Mouse (Mus musculus): Measurements from ENCODE around the gene Arhgap31. TPM values are rescaled to one million over a fixed set of nuclear protein-coding genes. Genes with fewer than 3 reads are reported as not detected.

Gene Arhgap31
- polyA plus RNA-seq (2016; fragmentation: Nextera tagmentation; extraction: Ambion mirVana), result 6.4 and 8.8 TPM in 2 replicates

GRCm38 (mm10) chr16:38712581-38713403 lies at the start of gene Arhgap31:
Gene Arhgap31 (minus strand): TSS chr16:38713274.
- under 1% methylated on average over 71 of the region's 74 CpGs for WGBS
- H3K27ac ChIP-seq, result peak within 1 kb of the TSS; percentile 70
- peaks cover 15% of the 10 kb centered on the region; the same call in 1 of the 2 replicates for H3K27me3 ChIP-seq

GRCm38 (mm10) chr16:38762401-38762800 lies 49.3 kb upstream of the Arhgap31 start:
- no peaks in the 10 kb centered on the region for H3K4me1 ChIP-seq
- peaks cover 19% of the 10 kb centered on the region; the same call in 1 of the 2 replicates for H3K36me3 ChIP-seq (replicated peaks)
- no peak for ATAC-seq (ENCODE audit: low FRiP score)
- H3K27me3 ChIP-seq, result no peaks in the 10 kb centered on the region
- no peaks in the 10 kb centered on the region for H3K9me3 ChIP-seq
- no peak overlapping the region for H3K4me3 ChIP-seq (replicated peaks)
- no peak overlapping the region for H3K27ac ChIP-seq
- H3K9ac ChIP-seq, result no peak overlapping the region
- no peak overlapping the region for H3K4me2 ChIP-seq
- 87% methylated on average over 8 of the region's 8 CpGs for WGBS

More at GRCm38 (mm10) chr16:38712581-38713403, at the start of gene Arhgap31:
- no peaks in the 10 kb centered on the region for H3K36me3 ChIP-seq (replicated peaks)
- peak within 1 kb of the TSS; percentile 86 for H3K4me2 ChIP-seq
- H3K9me3 ChIP-seq, result no peaks in the 10 kb centered on the region
- ATAC-seq (ENCODE audit: low FRiP score), result peak; percentile 90
- H3K4me1 ChIP-seq, result peaks cover 14% of the 10 kb centered on the region
- H3K9ac ChIP-seq, result peak within 1 kb of the TSS; percentile 73
- H3K4me3 ChIP-seq (replicated peaks), result peak within 1 kb of the TSS; percentile 58

- 84% methylated on average over 5 of the region's 5 CpGs for WGBS
- Histone ChIP-seq H3K27me3 (no peaks in the 10 kb centered on the region), H3K9ac (no peak overlapping the region), H3K4me2 (no peak overlapping the region), H3K27ac (no peak overlapping the region), H3K36me3 (replicated peaks) (peaks cover 19% of the 10 kb centered on the region; the same call in 1 of the 2 replicates), H3K4me1 (no peaks in the 10 kb centered on the region), H3K4me3 (replicated peaks) (no peak overlapping the region), H3K9me3 (no peaks in the 10 kb centered on the region)
- no peak for ATAC-seq (ENCODE audit: low FRiP score)
These were observed 48.9 kb upstream of the Arhgap31 start for GRCm38 (mm10) chr16:38761972-38762371.

- Histone ChIP-seq H3K4me3 (replicated peaks) (no peak overlapping the region), H3K27me3 (no peaks in the 10 kb centered on the region), H3K4me2 (no peak overlapping the region), H3K9ac (no peak overlapping the region), H3K9me3 (no peaks in the 10 kb centered on the region), H3K4me1 (no peaks in the 10 kb centered on the region; the same call in 1 of the 2 replicates), H3K36me3 (replicated peaks) (peaks cover 19% of the 10 kb centered on the region; the same call in 1 of the 2 replicates), H3K27ac (no peak overlapping the region)
- no peak for ATAC-seq (ENCODE audit: low FRiP score)
- WGBS, result 93% methylated on average over 6 of the region's 6 CpGs
These were observed 47.8 kb upstream of the Arhgap31 start for GRCm38 (mm10) chr16:38760834-38761375.

- no peaks in the 10 kb centered on the region for H3K27me3 ChIP-seq
- H3K36me3 ChIP-seq (replicated peaks), result peaks cover 19% of the 10 kb centered on the region; the same call in 1 of the 2 replicates
- 93% methylated on average over 5 of the region's 5 CpGs for WGBS
- no peak for ATAC-seq (ENCODE audit: low FRiP score)
- H3K9me3 ChIP-seq, result no peaks in the 10 kb centered on the region
- H3K4me3 ChIP-seq (replicated peaks), result no peak overlapping the region
- no peaks in the 10 kb centered on the region; the same call in 1 of the 2 replicates for H3K4me1 ChIP-seq
- H3K9ac ChIP-seq, result no peak overlapping the region
- no peak overlapping the region for H3K4me2 ChIP-seq
- H3K27ac ChIP-seq, result no peak overlapping the region
These were observed 47.2 kb upstream of the Arhgap31 start for GRCm38 (mm10) chr16:38760239-38760638.

GRCm38 (mm10) chr16:38758104-38758861 lies 45.2 kb upstream of the Arhgap31 start:
- no peak overlapping the region for H3K27ac ChIP-seq
- H3K4me1 ChIP-seq, result no peaks in the 10 kb centered on the region; the same call in 1 of the 2 replicates
- no peaks in the 10 kb centered on the region for H3K27me3 ChIP-seq
- ATAC-seq (ENCODE audit: low FRiP score), result no peak
- H3K4me2 ChIP-seq, result no peak overlapping the region
- H3K9me3 ChIP-seq, result no peaks in the 10 kb centered on the region
- peaks cover 23% of the 10 kb centered on the region; the same call in 1 of the 2 replicates for H3K36me3 ChIP-seq (replicated peaks)
- no peak overlapping the region for H3K4me3 ChIP-seq (replicated peaks)
- H3K9ac ChIP-seq, result no peak overlapping the region
- 91% methylated on average over 12 of the region's 12 CpGs for WGBS

- Histone ChIP-seq H3K4me1 (peaks cover 6% of the 10 kb centered on the region), H3K9me3 (no peaks in the 10 kb centered on the region), H3K27ac (no peak overlapping the region), H3K36me3 (replicated peaks) (peaks cover 17% of the 10 kb centered on the region; the same call in 1 of the 2 replicates), H3K27me3 (no peaks in the 10 kb centered on the region), H3K9ac (no peak overlapping the region), H3K4me3 (replicated peaks) (no peak overlapping the region), H3K4me2 (no peak overlapping the region)
- WGBS, result 94% methylated on average over 19 of the region's 19 CpGs
- no peak for ATAC-seq (ENCODE audit: low FRiP score)
These were observed 44.6 kb upstream of the Arhgap31 start for GRCm38 (mm10) chr16:38757626-38758025.

- 75% methylated on average over 4 of the region's 4 CpGs for WGBS
- H3K4me3 ChIP-seq (replicated peaks), result no peak overlapping the region
- ATAC-seq (ENCODE audit: low FRiP score), result no peak
- H3K9ac ChIP-seq, result no peak overlapping the region
- peaks cover 6% of the 10 kb centered on the region for H3K4me1 ChIP-seq
- no peak overlapping the region for H3K27ac ChIP-seq
- no peaks in the 10 kb centered on the region for H3K9me3 ChIP-seq
- no peaks in the 10 kb centered on the region for H3K27me3 ChIP-seq
- peaks cover 16% of the 10 kb centered on the region; the same call in 1 of the 2 replicates for H3K36me3 ChIP-seq (replicated peaks)
- H3K4me2 ChIP-seq, result no peak overlapping the region
These were observed 43.5 kb upstream of the Arhgap31 start for GRCm38 (mm10) chr16:38756572-38756971.

- no peak overlapping the region for H3K27ac ChIP-seq
These were observed 43.1 kb upstream of the Arhgap31 start for GRCm38 (mm10) chr16:38756177-38756503.

GRCm38 (mm10) chr16:38755452-38756176 lies 42.5 kb upstream of the Arhgap31 start:
- H3K36me3 ChIP-seq (replicated peaks), result peaks cover 16% of the 10 kb centered on the region; the same call in 1 of the 2 replicates
- no peak overlapping the region for H3K27ac ChIP-seq
- WGBS, result 80% methylated on average over 7 of the region's 7 CpGs
- H3K27me3 ChIP-seq, result no peaks in the 10 kb centered on the region
- no peak overlapping the region for H3K4me3 ChIP-seq (replicated peaks)
- H3K9ac ChIP-seq, result no peak overlapping the region
- H3K4me1 ChIP-seq, result peaks cover 6% of the 10 kb centered on the region
- H3K9me3 ChIP-seq, result no peaks in the 10 kb centered on the region
- no peak for ATAC-seq (ENCODE audit: low FRiP score)
- no peak overlapping the region for H3K4me2 ChIP-seq

More at GRCm38 (mm10) chr16:38756177-38756503, 43.1 kb upstream of the Arhgap31 start:
- ATAC-seq (ENCODE audit: low FRiP score), result no peak
- no peak overlapping the region for H3K4me2 ChIP-seq
- H3K27me3 ChIP-seq, result no peaks in the 10 kb centered on the region
- no peak overlapping the region for H3K4me3 ChIP-seq (replicated peaks)
- H3K4me1 ChIP-seq, result peaks cover 6% of the 10 kb centered on the region
- no peak overlapping the region for H3K9ac ChIP-seq
- peaks cover 16% of the 10 kb centered on the region; the same call in 1 of the 2 replicates for H3K36me3 ChIP-seq (replicated peaks)
- H3K9me3 ChIP-seq, result no peaks in the 10 kb centered on the region
- WGBS, result 43% methylated on average over 5 of the region's 5 CpGs

- H3K9me3 ChIP-seq, result no peaks in the 10 kb centered on the region
- no peak for ATAC-seq (ENCODE audit: low FRiP score)
- no peak overlapping the region for H3K9ac ChIP-seq
- no peak overlapping the region for H3K4me3 ChIP-seq (replicated peaks)
- no peaks in the 10 kb centered on the region for H3K27me3 ChIP-seq
- H3K4me1 ChIP-seq, result peaks cover 6% of the 10 kb centered on the region
- H3K36me3 ChIP-seq (replicated peaks), result peaks cover 13% of the 10 kb centered on the region; the same call in 1 of the 2 replicates
- no peak overlapping the region for H3K27ac ChIP-seq
- WGBS, result 75% methylated on average over 11 of the region's 11 CpGs
- no peak overlapping the region for H3K4me2 ChIP-seq
These were observed 40.6 kb upstream of the Arhgap31 start for GRCm38 (mm10) chr16:38753631-38754030.

Data from forebrain, embryonic 12.5 days (tissue).